Mouse (Mus musculus) brain, embryonic 18.5 days (tissue): Measurements from ENCODE around the gene Ugt2a3.
"Not testable (repeated sequence)": the region's sequence is repeated elsewhere in the genome, so short reads cannot be mapped to it uniquely, and the experiment has no call there.

ENCODE experiments used
- DNase-seq: peaks from one replicate; pipeline ENCODE4 v3.0.0-alpha.2; 2012; ENCODE audit warnings: low read depth, low spot score

The Ugt2a3 gene

GRCm38 (mm10) chr5:87336961-87337697 is at the start of gene Ugt2a3:
Gene Ugt2a3, minus strand, starts transcription at chr5:87337195.
- DNase-seq, result no peak

GRCm38 (mm10) chr5:87380234-87380633 is 43.2 kb upstream of the Ugt2a3 start:
- DNase-seq, result no peak

- no peak for DNase-seq
These were observed 42.8 kb upstream of the Ugt2a3 start for GRCm38 (mm10) chr5:87379825-87380224.

- no peak for DNase-seq
These were observed 38.9 kb upstream of the Ugt2a3 start for GRCm38 (mm10) chr5:87375874-87376383.

- DNase-seq, result no peak
These were observed 36.5 kb upstream of the Ugt2a3 start for GRCm38 (mm10) chr5:87373502-87373863.

GRCm38 (mm10) chr5:87372788-87373501 is 36.0 kb upstream of the Ugt2a3 start:
- not testable (repeated sequence) for DNase-seq

- DNase-seq, result no peak
These were observed 13.4 kb upstream of the Ugt2a3 start for GRCm38 (mm10) chr5:87350350-87350749.

GRCm38 (mm10) chr5:87349150-87349549 is 12.2 kb upstream of the Ugt2a3 start:
- DNase-seq, result not testable (repeated sequence)

- DNase-seq, result not testable (repeated sequence)
These were observed 10.6 kb upstream of the Ugt2a3 start for GRCm38 (mm10) chr5:87347479-87348078.

- DNase-seq, result no peak
These were observed 3.5 kb upstream of the Ugt2a3 start for GRCm38 (mm10) chr5:87340461-87340860.

- DNase-seq, result no peak
These were observed 1.8 kb downstream of the Ugt2a3 start for GRCm38 (mm10) chr5:87335199-87335598.

GRCm38 (mm10) chr5:87333584-87333983 is 3.4 kb downstream of the Ugt2a3 start:
- DNase-seq, result no peak

GRCm38 (mm10) chr5:87311392-87311791 is 25.6 kb downstream of the Ugt2a3 start:
- DNase-seq, result no peak

GRCm38 (mm10) chr5:87286180-87286579 is 50.8 kb downstream of the Ugt2a3 start:
- not testable (repeated sequence) for DNase-seq

GRCm38 (mm10) chr5:87275986-87276385 is 61.0 kb downstream of the Ugt2a3 start:
- DNase-seq, result not testable (repeated sequence)

- DNase-seq, result no peak
These were observed 61.4 kb downstream of the Ugt2a3 start for GRCm38 (mm10) chr5:87275581-87275980.
